Mouse (Mus musculus): ENCODE measurements around the gene Lpcat2. TPM values are rescaled to one million over a fixed set of nuclear protein-coding genes. Genes with fewer than 3 reads are reported as not detected.

Lpcat2 gene
- total RNA-seq (2021) = 10 to 100 TPM in 1 of 2 experiments, 1 to 10 TPM in 1; 8.9 to 11.2 TPM

GRCm38 (mm10) chr8:92855171-92855894 is at the start of gene Lpcat2:
Gene Lpcat2, plus strand, starts transcription at chr8:92855339.
- DNase-seq (ENCODE audit: extremely low spot score in 1 of 2, low spot score in 2 of 2) = peak in 1 of 2 experiments; percentile 85
- intact Hi-C loops (cut with DNase I) = no loop called here

- intact Hi-C loops (cut with DNase I) = no loop called here
- no peak for DNase-seq (ENCODE audit: extremely low spot score in 1 of 2, low spot score in 2 of 2)
Observed at GRCm38 (mm10) chr8:92812773-92813172, 42.4 kb upstream of the Lpcat2 start.

DNA sequence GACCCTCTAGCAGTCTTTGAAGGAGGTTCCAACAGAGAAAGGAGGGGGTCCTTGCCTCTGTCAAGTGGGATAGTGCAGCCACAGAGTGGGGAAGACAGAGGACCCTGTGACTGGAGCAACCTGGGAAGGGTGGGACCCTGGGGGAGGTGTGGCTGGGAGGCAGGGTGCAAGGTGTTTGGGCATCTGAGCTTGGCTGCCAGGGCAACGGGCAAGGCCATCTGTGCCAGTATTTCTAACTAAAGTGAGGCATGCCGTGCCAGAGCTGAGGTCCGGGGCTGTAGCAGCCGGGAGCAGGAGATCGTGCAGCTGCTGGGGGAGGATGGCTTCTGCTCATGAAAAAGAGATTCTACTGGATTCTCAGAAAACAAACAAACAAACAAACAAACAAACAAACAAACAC is 39.5 kb upstream of the Lpcat2 start:
- intact Hi-C loops (cut with DNase I) = no loop called here
- no peak for DNase-seq (ENCODE audit: extremely low spot score in 1 of 2, low spot score in 2 of 2)

GRCm38 (mm10) chr8:92817928-92818818 is 37.0 kb upstream of the Lpcat2 start:
- intact Hi-C loops (cut with DNase I) = loop anchor here (1.0 to 2.0 kb wide), 2 partner anchors 67 to 180 kb away; no protein-coding TSS in a partner anchor
- DNase-seq (ENCODE audit: extremely low spot score in 1 of 2, low spot score in 2 of 2) = peak; percentile 90 to 92

- no peak for DNase-seq (ENCODE audit: extremely low spot score in 1 of 2, low spot score in 2 of 2)
- intact Hi-C loops (cut with DNase I) = no loop called here
Observed at GRCm38 (mm10) chr8:92821151-92821550, 34.0 kb upstream of the Lpcat2 start.

DNA sequence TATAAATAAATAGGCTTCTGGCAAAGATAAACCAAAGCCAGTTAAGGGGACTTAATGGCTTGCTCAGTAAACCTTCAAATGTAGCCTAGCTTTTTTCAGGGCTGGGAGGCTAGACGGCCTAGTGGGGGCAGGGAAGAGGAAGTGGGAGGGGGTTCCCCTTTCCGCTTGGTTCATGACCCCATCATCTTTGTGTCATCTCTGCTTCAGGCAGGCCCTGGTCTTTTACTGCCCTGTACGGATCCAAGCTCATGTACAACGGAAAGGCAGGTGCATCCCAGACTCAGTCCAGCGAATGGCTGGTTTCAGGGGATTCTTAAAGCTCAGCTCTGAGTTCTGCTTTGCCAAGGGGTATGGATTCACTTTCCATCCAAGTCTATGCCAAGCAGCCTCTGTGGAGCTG is 32.8 kb upstream of the Lpcat2 start:
- intact Hi-C loops (cut with DNase I) = no loop called here
- DNase-seq (ENCODE audit: extremely low spot score in 1 of 2, low spot score in 2 of 2) = no peak

- intact Hi-C loops (cut with DNase I) = no loop called here
- peak in 1 of 2 experiments; percentile 49 for DNase-seq (ENCODE audit: extremely low spot score in 1 of 2, low spot score in 2 of 2)
Observed at GRCm38 (mm10) chr8:92825991-92826390, 29.1 kb upstream of the Lpcat2 start.

DNA sequence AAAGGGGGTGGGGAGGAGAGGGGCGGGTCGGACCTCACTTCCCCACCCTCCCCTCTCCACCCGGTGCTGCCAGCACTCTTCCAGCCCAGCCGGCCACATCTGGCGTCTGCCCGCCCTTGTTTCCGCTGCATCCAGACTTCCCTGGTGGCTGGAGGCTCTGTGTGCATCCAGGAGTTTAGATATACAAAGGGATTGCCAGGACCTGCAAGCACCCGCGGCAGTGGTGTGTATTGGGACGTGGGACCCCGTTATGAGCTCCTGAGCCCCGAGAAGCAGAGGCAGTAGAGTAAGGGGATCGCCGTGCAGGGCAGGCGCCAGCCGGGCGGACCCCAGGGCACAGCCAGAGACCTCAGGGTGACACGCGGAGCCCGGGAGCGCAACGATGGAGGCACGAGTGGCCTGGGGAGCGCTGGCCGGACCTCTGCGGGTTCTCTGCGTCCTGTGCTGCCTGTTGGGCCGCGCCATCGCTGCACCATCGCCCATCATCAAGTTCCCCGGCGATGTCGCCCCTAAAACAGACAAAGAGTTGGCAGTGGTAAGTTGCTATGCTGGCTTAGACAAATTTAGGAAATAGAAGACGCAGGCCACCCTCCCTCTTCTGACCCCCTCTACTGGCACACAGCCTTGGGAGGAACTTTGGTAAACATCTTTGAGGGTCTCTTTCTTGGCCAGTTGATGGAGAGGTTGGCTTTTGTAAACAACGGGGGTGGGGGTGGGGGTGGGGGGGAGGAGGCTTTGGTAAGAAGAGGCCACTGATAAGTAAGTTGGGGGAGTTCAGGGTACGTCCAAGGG is 27.7 kb upstream of the Lpcat2 start, which contains the start of gene Mmp2:
TSS of gene Mmp2 (plus strand) at position 49 of the 792 bp plus-strand sequence.
- intact Hi-C loops (cut with DNase I) = no loop called here
- peak in 1 of 2 experiments; percentile 57 for DNase-seq (ENCODE audit: extremely low spot score in 1 of 2, low spot score in 2 of 2)

DNA sequence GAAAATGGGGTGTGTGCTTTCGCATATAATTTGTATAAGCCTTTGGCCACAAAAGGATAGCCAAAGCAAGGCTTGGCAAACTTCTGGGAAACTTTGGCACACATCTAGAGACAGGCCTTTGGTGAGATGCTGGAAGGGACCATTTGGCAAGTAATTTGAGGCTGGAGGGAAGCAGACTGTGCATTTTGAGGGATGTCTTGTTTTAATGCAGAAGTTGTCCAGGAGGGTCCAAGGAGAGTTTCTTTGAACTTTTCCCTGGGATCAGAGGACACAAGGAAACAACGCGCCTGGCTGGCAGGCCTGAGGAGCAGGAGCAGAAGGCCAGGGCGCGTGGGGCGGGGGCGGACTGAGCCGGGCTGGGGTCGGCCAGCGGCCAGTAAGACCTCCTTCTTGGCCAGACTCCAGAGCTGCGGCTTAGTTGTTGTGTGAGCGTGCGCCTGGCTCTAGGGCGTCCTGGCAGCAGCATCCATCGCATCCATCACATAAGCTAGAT is 26.8 kb upstream of the Lpcat2 start:
- DNase-seq (ENCODE audit: extremely low spot score in 1 of 2, low spot score in 2 of 2) = peak; percentile 50 to 75
- intact Hi-C loops (cut with DNase I) = no loop called here

DNA sequence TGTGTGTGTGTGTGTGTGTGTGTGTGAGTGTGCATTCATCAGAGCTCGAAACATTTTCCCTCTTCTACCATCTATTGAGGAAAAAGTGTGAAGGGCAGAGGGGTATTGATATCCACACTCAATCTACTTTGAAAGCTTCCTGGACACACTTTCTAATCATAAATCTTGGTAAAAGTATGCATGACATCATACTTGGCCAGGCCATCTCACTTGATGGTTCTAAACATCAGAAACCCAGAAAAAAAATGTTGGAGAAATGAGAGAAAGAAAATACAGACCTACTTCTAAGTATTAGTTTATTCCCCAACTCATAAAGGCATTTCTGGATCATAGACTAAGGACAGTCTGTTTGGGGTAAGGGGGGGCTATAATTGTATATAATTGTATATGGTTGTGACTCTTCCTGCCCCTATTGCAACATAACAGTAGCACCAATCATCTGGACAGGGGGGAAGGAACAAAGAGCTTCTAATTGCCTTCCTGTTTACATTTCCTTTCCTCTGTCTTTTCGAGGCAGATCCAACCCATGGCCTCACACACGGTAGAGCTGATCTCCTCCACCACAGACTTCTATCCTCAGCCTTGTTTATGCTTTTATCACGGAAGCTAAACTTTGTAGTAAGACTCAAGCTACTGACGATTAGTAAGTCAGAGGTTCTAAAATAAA is 20.9 kb upstream of the Lpcat2 start:
- intact Hi-C loops (cut with DNase I) = no loop called here
- DNase-seq (ENCODE audit: extremely low spot score in 1 of 2, low spot score in 2 of 2) = no peak

- intact Hi-C loops (cut with DNase I) = no loop called here
- DNase-seq (ENCODE audit: extremely low spot score in 1 of 2, low spot score in 2 of 2) = no peak
Observed at GRCm38 (mm10) chr8:92834786-92835500, 20.2 kb upstream of the Lpcat2 start.

- DNase-seq (ENCODE audit: extremely low spot score in 1 of 2, low spot score in 2 of 2) = no peak
- intact Hi-C loops (cut with DNase I) = no loop called here
Observed at GRCm38 (mm10) chr8:92835901-92836300, 19.2 kb upstream of the Lpcat2 start.

GRCm38 (mm10) chr8:92838616-92839015 is 16.5 kb upstream of the Lpcat2 start:
- DNase-seq (ENCODE audit: extremely low spot score in 1 of 2, low spot score in 2 of 2) = no peak
- intact Hi-C loops (cut with DNase I) = no loop called here

- DNase-seq (ENCODE audit: extremely low spot score in 1 of 2, low spot score in 2 of 2) = no peak
- intact Hi-C loops (cut with DNase I) = no loop called here
Observed at GRCm38 (mm10) chr8:92839161-92839560, 16.0 kb upstream of the Lpcat2 start.

GRCm38 (mm10) chr8:92839876-92840275 is 15.3 kb upstream of the Lpcat2 start:
- intact Hi-C loops (cut with DNase I) = no loop called here
- DNase-seq (ENCODE audit: extremely low spot score in 1 of 2, low spot score in 2 of 2) = no peak

DNA sequence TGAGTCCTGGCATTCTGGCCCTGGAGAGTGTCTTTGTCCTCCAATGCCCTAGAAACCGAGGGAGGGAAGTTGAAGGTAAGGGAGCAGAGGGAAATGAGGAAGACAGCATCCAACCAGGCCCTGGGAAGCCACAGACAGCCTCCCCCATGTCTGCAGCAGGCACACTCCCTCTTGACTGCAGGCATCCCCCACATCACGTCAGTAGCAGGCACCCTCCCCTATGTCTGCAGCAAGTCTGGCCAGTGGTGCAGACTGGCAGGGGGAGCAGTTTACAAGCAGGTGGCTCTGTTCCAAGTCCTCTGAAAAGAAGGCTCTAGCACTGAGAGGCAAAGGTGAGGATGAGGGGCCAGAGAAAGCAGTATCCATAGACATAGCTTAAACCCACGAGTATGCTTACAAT is 8.5 kb upstream of the Lpcat2 start:
- intact Hi-C loops (cut with DNase I) = no loop called here
- no peak for DNase-seq (ENCODE audit: extremely low spot score in 1 of 2, low spot score in 2 of 2)

GRCm38 (mm10) chr8:92847299-92847698 is 7.8 kb upstream of the Lpcat2 start:
- intact Hi-C loops (cut with DNase I) = no loop called here
- DNase-seq (ENCODE audit: extremely low spot score in 1 of 2, low spot score in 2 of 2) = peak in 1 of 2 experiments; percentile 40

- DNase-seq (ENCODE audit: extremely low spot score in 1 of 2, low spot score in 2 of 2) = no peak
- intact Hi-C loops (cut with DNase I) = no loop called here
Observed at GRCm38 (mm10) chr8:92849261-92849660, 5.9 kb upstream of the Lpcat2 start.

Data from left cerebral cortex, postnatal 10 days (tissue).